Mouse (Mus musculus): ENCODE measurements around the gene Cerk.
"Not testable (repeated sequence)": the region's sequence is repeated elsewhere in the genome, so short reads cannot be mapped to it uniquely, and the experiment has no call there.

Gene Cerk

DNA sequence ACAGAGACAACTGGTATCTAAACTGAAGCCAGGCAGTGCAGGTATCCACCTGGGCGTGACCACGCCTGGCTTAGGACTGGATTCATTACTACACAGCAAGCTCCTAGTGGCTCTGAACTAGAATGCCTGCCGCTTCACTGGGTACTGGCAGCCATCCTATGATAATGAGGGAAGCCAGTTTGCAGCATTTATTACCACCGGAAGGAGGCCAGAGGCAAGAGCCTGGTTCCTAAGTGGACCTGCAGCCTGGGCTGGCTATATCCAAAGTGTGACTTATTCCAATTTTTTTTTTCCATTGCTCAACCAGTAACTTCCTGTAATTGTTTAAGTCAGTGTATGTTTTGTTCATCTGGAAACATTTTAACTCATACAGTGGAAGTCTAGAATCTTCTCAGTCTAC lies 20.4 kb upstream of the Cerk start:
- no peak for DNase-seq (ENCODE audit: low spot score in 2 of 2)

DNA sequence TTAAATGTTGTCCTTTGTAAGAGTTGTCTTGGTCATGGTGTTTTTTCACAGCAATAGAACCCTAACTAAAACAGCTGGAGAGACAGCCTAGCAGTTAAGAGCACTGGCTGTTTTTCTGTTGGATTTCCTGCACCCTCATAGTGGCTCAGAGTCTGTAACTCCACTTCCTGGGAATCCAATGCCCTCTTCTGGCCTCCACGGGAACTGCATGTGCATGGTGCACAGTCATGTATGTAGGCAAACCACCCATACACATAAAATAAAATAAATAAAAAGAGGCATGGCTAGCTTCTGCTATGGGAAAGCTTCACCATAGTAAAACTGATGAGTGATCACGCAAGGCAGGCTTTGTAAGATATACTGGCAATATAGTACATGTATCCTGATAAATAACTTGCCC lies 19.4 kb upstream of the Cerk start:
- peak in 1 of 2 experiments; percentile 48 for DNase-seq (ENCODE audit: low spot score in 2 of 2)

- DNase-seq (ENCODE audit: low spot score in 2 of 2) = no peak
Measured at GRCm38 (mm10) chr15:86203942-86204561, 18.1 kb upstream of the Cerk start.

- no peak for DNase-seq (ENCODE audit: low spot score in 2 of 2)
Measured at GRCm38 (mm10) chr15:86203292-86203793, 17.4 kb upstream of the Cerk start.

DNA sequence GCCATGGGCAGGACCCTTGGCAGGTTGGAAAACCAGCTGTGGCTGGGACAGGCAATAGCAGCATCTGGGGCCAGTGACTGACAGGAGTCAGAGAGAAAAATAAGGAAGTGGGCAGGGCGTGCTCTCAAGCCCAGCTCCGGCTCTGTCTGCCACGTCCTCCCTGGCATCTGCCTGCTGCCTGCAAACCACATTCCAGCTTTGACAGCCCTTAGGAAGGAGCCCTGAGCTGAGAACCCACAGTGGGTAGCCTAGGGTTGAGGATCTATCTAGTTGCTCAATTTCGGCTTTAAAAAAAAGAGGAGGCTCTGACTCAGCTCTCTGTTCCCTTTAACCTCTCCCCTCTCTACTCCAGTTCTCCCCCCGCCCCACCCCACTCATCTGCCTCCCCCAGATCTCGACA lies 16.7 kb upstream of the Cerk start:
- DNase-seq (ENCODE audit: low spot score in 2 of 2) = peak in 1 of 2 experiments; percentile 30

GRCm38 (mm10) chr15:86201696-86202330 lies 15.9 kb upstream of the Cerk start:
- no peak for DNase-seq (ENCODE audit: low spot score in 2 of 2)

DNA sequence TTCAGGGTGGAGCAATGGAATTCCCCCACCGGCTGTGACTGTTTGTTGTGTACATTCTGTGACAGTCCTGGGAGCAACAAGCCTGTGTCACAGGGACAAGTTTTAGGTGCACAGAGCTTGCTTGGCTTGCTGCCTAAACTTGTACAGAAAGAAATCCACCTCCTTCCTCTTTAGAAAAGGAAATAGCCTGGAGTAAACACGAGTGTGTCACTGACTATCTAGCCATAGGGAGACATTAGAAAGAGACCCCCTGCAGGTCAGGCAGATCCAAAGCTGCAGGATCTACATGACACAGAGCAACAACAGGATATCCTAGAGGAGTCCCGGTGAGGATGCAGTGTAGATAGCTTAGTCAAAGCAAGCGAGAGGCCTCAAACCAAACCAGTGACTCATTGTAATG lies 15.2 kb upstream of the Cerk start:
- DNase-seq (ENCODE audit: low spot score in 2 of 2) = no peak

GRCm38 (mm10) chr15:86200169-86200568 lies 14.2 kb upstream of the Cerk start:
- DNase-seq (ENCODE audit: low spot score in 2 of 2) = no peak

GRCm38 (mm10) chr15:86199482-86199881 lies 13.5 kb upstream of the Cerk start:
- DNase-seq (ENCODE audit: low spot score in 2 of 2) = no peak

DNA sequence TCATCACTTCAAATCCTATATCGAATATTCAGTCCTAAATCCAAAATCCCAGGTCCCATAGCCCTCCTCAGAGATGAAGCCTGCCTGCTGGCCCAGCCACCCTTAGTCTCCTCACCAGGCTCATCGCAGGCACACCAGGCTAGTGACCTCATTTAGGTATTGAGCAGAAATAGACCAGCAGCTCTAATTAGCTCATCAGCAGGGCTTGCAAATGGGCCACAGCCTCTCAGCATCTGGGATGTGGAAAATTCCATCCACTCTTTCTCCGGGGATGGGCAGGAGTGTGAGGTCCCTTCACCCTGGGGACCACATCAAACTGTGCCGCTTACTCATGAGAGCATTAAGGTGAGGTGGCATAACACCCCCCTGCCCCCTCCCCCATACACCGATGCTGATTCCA lies 13.1 kb upstream of the Cerk start:
- DNase-seq (ENCODE audit: low spot score in 2 of 2) = no peak

DNA sequence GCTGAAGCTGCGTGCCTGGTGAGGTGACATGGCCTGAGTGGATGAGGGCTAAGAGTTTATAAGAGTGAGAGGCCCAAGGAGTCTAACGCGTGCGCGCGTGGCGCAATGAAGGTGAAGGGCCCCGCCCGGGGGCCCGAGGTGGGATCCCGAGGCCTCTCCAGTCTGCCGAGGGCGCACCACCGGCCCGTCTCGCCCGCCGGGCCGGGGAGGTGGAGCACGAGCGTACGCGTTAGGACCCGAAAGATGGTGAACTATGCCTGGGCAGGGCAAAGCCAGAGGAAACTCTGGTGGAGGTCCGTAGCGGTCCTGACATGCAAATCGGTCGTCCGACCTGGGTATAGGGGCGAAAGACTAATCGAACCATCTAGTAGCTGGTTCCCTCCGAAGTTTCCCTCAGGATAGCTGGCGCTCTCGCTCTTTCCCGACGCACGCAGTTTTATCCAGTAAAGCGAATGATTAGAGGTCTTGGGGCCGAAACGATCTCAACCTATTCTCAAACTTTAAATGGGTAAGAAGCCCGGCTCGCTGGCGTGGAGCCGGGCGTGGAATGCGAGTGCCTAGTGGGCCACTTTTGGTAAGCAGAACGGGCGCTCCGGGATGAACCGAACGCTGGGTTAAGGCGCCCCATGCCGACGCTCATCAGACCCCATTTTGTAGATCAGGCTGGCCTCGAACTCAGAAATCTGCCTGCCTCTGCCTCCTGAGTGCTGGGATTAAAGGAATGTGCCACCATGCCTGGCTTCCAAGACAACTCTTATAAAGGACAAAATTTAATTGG lies 8.9 kb upstream of the Cerk start:
- not testable (repeated sequence) for DNase-seq (ENCODE audit: low spot score in 2 of 2)

DNA sequence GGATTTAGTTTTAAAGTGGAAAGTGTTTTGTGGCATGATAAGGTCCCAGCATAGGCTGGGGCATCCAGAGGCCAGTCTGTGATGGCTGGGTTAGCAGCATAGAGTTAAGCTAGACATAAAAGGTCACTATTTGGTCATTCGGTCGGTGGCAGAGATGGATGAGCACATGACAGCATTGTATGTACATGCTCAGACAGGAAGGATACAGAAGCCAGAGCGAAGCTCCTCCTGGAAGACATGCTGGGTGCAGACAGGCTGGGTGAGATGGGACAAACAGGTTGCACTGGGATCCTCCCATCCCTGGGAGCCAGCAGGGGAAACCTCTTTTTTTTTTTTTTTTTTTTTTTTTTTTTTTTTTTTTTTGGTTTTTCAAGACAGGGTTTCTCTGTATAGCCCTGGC lies 6.0 kb upstream of the Cerk start:
- no peak for DNase-seq (ENCODE audit: low spot score in 2 of 2)

DNA sequence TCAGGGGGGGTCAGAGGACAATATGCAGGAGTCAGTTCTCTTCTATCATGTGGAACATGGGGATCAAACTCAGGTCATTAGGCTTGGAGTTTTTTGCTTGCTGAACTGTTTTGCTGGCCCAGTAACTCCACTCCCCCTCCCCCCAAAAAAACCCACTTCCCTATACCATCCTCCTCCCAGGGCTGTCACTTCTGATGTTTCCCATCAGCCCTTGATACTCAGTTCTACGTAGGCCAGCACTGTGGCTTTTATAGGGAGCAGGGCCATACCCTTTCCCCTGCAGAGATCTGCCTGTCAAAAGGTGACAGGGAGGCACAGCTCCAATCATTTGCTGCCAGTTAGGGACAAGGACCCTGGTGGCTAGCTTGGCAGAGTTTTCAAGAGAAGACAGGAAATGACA lies 5.6 kb upstream of the Cerk start:
- no peak for DNase-seq (ENCODE audit: low spot score in 2 of 2)

GRCm38 (mm10) chr15:86190387-86190786 lies 4.4 kb upstream of the Cerk start:
- no peak for DNase-seq (ENCODE audit: low spot score in 2 of 2)

GRCm38 (mm10) chr15:86188746-86189470 lies 3.0 kb upstream of the Cerk start:
- peak; percentile 76 to 90 for DNase-seq (ENCODE audit: low spot score in 2 of 2)

- peak in 1 of 2 experiments; percentile 34 for DNase-seq (ENCODE audit: low spot score in 2 of 2)
Measured at GRCm38 (mm10) chr15:86188186-86188585, 2.2 kb upstream of the Cerk start.

GRCm38 (mm10) chr15:86186686-86187085 lies 745 bp upstream of the Cerk start:
- DNase-seq (ENCODE audit: low spot score in 2 of 2) = peak; percentile 63 to 70

- DNase-seq (ENCODE audit: low spot score in 2 of 2) = peak in 1 of 2 experiments; percentile 32
Measured at GRCm38 (mm10) chr15:86184851-86185688, 871 bp downstream of the Cerk start.

- DNase-seq (ENCODE audit: low spot score in 2 of 2) = no peak
Measured at GRCm38 (mm10) chr15:86184071-86184470, 1.9 kb downstream of the Cerk start.

DNA sequence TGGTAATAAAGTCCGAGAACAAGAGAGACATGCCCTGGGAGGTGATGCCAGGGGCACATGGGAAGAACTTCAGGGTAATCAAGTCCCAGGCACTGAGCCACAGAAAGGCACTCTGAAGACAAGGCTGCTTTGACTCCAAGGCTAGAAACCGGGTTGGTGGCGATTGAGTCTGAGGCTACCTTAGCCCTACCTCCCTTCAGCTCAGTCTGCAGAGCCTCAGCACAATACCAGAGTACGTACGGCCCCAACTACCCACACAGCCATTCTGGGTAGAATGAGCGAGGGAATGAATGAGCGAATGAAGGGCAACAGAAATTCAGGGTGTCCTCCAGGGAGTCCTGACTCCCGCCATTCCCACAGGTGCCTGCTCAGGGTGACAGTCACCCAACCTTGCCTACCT lies 2.5 kb downstream of the Cerk start:
- DNase-seq (ENCODE audit: low spot score in 2 of 2) = no peak

- peak in 1 of 2 experiments; percentile 47 for DNase-seq (ENCODE audit: low spot score in 2 of 2)
Measured at GRCm38 (mm10) chr15:86182646-86183045, 3.3 kb downstream of the Cerk start.
